Mouse (Mus musculus) limb, embryonic 13.5 days (tissue): Measurements from ENCODE around the gene Scin. TPM values are rescaled to one million over a fixed set of nuclear protein-coding genes. Genes with fewer than 3 reads are reported as not detected.
"Not testable (repeated sequence)": the region's sequence is repeated elsewhere in the genome, so short reads cannot be mapped to it uniquely, and the experiment has no call there.

ENCODE experiments used
- ATAC-seq: fragments of 200-750 bp; cut with Nextera tagmentation; 2 replicates; pipeline ENCODE4 v1.8.0; 2017; ENCODE audit warnings: low read depth, moderate number of reproducible peaks, moderate TSS enrichment; ENCODE audit not compliant: low FRiP score
- H3K27ac ChIP-seq: fragments of 300-500 bp; sonication (generic); 2 replicates; pipeline ENCODE4 v1.5.1; 2015; ENCODE audit warnings: inconsistent platforms, mild to moderate bottlenecking, moderate library complexity
- H3K27me3 ChIP-seq: fragments of 300-500 bp; sonication (generic); 2 replicates; pipeline ENCODE4 v1.6.1; 2015; ENCODE audit warnings: mild to moderate bottlenecking, inconsistent platforms
- H3K36me3 ChIP-seq: fragments of 300-500 bp; sonication (generic); 2 replicates; pipeline ENCODE4 v1.6.1; 2015; ENCODE audit warnings: inconsistent platforms, mild to moderate bottlenecking, moderate library complexity
- H3K4me1 ChIP-seq: fragments of 300-500 bp; sonication (generic); 2 replicates; pipeline ENCODE4 v1.6.1; 2015; ENCODE audit warnings: inconsistent platforms
- H3K4me2 ChIP-seq: fragments of 300-500 bp; sonication (generic); replicated peaks from 2 replicates; pipeline ENCODE4 v1.6.1; 2015; ENCODE audit warnings: inconsistent platforms, mild to moderate bottlenecking, moderate library complexity
- H3K4me3 ChIP-seq: fragments of 300-500 bp; sonication (generic); 2 replicates; pipeline ENCODE4 v1.5.1; 2015; ENCODE audit warnings: moderate library complexity, mild to moderate bottlenecking, inconsistent platforms
- H3K9ac ChIP-seq: fragments of 300-500 bp; sonication (generic); 2 replicates; pipeline ENCODE4 v1.6.1; 2015; ENCODE audit warnings: mild to moderate bottlenecking, inconsistent platforms
- H3K9me3 ChIP-seq: fragments of 300-500 bp; sonication (generic); 2 replicates; pipeline ENCODE4 v1.6.1; 2016; ENCODE audit warnings: inconsistent platforms
- WGBS: fragments of 180-500 bp; shearing (Covaris S2); methylation state at CpG from one replicate; pipeline ENCODE4 v1.1.7; 2015; 5-methylcytosine and 5-hydroxymethylcytosine counted together
- polyA plus RNA-seq: library from polyadenylated mRNA; unstranded; fragments of >200 nt; fragmentation: Nextera tagmentation; extraction: Ambion mirVana; gene quantifications from 2 replicates; pipeline ENCODE4 v1.2.1, GENCODE M21; 2015

Gene Scin
- 10.0 and 12.3 TPM in 2 replicates for polyA plus RNA-seq

GRCm38 (mm10) chr12:40133573-40134271, at the start of gene Scin:
Scin (minus strand) TSS chr12:40134228.
- under 1% methylated on average over 39 of the region's 39 CpGs for WGBS
- 0 out of 2 replicates have a peak within 1 kb of the TSS, but pooled peaks have one; percentile 6 for H3K27ac ChIP-seq
- H3K4me2 ChIP-seq = peak within 1 kb of the TSS; percentile 88
- peak within 1 kb of the TSS; percentile 63 for H3K9ac ChIP-seq
- peak within 1 kb of the TSS; percentile 52 for H3K4me3 ChIP-seq
- no peaks in the 10 kb centered on the region for H3K36me3 ChIP-seq
- no peaks in the 10 kb centered on the region for H3K9me3 ChIP-seq
- H3K27me3 ChIP-seq = peaks cover 31% of the 10 kb centered on the region
- ATAC-seq = peak; percentile 48; the same call in 1 of the 2 replicates
- H3K4me1 ChIP-seq = peaks cover 15% of the 10 kb centered on the region; the same call in 1 of the 2 replicates

- H3K4me1 ChIP-seq = no peaks in the 10 kb centered on the region
- 59% methylated on average over 6 of the region's 6 CpGs for whole genome bisulfite sequencing
- 0 out of 2 replicates have a peak, but pooled peaks cover 9% of the 10 kb centered on the region for H3K9me3 ChIP-seq
- H3K36me3 ChIP-seq = no peaks in the 10 kb centered on the region
- H3K27ac ChIP-seq = no peak overlapping the region
- H3K9ac ChIP-seq = no peak overlapping the region
- no peak overlapping the region for H3K4me2 ChIP-seq
- H3K27me3 ChIP-seq = no peaks in the 10 kb centered on the region
- ATAC-seq = no peak
- no peak overlapping the region for H3K4me3 ChIP-seq
Measured at GRCm38 (mm10) chr12:40177089-40177488, 43.1 kb upstream of the Scin start.

DNA sequence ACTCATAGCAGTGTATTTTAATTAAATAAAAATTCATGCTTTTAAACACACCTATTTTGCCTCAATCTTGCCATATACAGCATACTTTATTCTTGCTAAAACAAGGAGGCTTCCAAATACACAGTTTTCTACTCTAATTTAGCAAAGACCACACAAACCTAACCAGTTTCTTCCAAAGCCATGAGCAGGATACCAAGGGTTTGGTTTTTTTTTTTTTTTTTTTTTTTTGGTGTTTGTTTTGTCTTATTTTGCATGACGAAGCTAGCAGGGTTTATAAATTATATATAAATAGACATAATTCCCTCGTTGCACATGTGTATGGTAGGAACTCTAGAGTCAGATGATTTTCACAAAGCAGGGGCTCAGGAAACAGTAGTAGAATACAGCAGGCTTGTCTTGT, 42.1 kb upstream of the Scin start:
- WGBS = 85% methylated on average over 2 of the region's 2 CpGs
- no peak overlapping the region for H3K4me2 ChIP-seq
- H3K9me3 ChIP-seq = 0 out of 2 replicates have a peak, but pooled peaks cover 7% of the 10 kb centered on the region
- no peak for ATAC-seq
- no peak overlapping the region for H3K27ac ChIP-seq
- no peaks in the 10 kb centered on the region for H3K36me3 ChIP-seq
- H3K27me3 ChIP-seq = no peaks in the 10 kb centered on the region
- no peak overlapping the region for H3K9ac ChIP-seq
- H3K4me1 ChIP-seq = no peaks in the 10 kb centered on the region
- H3K4me3 ChIP-seq = no peak overlapping the region

- H3K4me3 ChIP-seq, H3K27me3 ChIP-seq, H3K9me3 ChIP-seq, H3K9ac ChIP-seq, H3K36me3 ChIP-seq, H3K4me2 ChIP-seq, ATAC-seq, H3K27ac ChIP-seq, H3K4me1 ChIP-seq: not testable (repeated sequence)
- 57% methylated on average over 1 of the region's 1 CpGs for WGBS
Measured at GRCm38 (mm10) chr12:40175171-40175570, 41.1 kb upstream of the Scin start.

DNA sequence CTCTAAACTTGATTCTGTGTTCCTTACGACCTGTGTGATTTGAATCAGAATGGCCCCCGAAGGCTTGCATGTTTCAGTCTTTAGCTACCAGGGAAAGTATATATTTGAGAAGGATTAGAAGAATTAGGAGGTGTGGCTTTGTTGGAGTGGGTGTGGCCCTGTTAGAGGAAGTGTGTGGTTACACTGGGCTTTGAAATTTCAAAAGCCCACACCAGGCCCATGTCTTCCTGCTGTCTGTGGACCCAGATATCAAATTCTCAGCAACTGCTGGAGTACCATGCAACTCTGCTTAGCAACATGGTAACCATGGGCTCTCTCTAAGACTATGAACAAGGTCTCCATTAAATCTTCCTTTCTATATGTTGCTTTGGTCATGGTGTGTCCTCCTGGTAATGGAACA, 37.6 kb upstream of the Scin start:
- no peaks in the 10 kb centered on the region for H3K9me3 ChIP-seq
- no peaks in the 10 kb centered on the region for H3K4me1 ChIP-seq
- H3K9ac ChIP-seq = no peak overlapping the region
- H3K27ac ChIP-seq = no peak overlapping the region
- H3K4me2 ChIP-seq = no peak overlapping the region
- no peaks in the 10 kb centered on the region for H3K36me3 ChIP-seq
- no peak overlapping the region for H3K4me3 ChIP-seq
- ATAC-seq = no peak
- H3K27me3 ChIP-seq = no peaks in the 10 kb centered on the region
- WGBS = 90% methylated on average over 2 of the region's 2 CpGs

DNA sequence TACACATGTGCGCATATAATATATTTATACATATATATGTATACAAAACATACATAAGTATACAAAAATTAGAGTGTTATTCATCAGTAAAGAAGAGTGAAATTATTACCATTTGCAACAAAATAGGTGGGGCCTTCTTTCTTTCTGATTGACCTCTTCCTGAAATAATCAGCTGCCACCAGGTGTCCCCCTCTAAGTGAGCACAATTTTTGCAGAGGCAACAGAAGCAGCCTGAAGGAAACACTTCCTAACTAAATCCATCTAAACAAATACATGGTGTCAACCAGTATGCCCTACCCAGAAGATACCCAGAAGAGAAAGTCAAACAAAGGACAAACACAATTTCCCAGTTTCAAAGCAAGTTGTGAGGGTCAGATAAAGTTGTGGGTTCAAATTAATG, 35.6 kb upstream of the Scin start:
- H3K27me3 ChIP-seq = no peaks in the 10 kb centered on the region
- H3K9ac ChIP-seq = no peak overlapping the region
- ATAC-seq = no peak
- no peaks in the 10 kb centered on the region for H3K36me3 ChIP-seq
- no peaks in the 10 kb centered on the region for H3K4me1 ChIP-seq
- no peak overlapping the region for H3K4me3 ChIP-seq
- H3K4me2 ChIP-seq = no peak overlapping the region
- 97% methylated on average over 1 of the region's 1 CpGs for WGBS
- no peak overlapping the region for H3K27ac ChIP-seq
- H3K9me3 ChIP-seq = no peaks in the 10 kb centered on the region

DNA sequence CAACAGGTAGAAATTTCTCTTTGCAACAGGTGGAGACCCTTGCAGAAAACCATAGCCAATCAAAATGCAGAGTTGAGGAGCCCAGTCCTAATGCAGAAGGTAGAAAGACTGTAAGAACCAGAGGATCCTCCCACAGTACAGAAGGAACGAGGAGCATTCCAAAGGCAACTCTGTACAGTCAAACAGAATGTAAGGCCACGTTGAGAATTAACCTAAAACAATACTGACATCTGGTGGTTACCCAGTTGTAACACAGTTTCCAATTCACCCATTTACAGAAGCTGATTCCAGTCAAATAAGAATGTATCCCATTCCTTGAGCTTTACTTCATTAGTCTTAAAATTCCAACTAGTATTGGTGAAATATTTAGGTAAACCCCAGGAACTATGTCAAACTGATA, 30.6 kb upstream of the Scin start:
- Histone ChIP-seq H3K27me3 (no peaks in the 10 kb centered on the region), H3K9ac (no peak overlapping the region), H3K36me3 (no peaks in the 10 kb centered on the region), H3K4me1 (no peaks in the 10 kb centered on the region), H3K27ac (no peak overlapping the region), H3K4me3 (no peak overlapping the region), H3K4me2 (no peak overlapping the region), H3K9me3 (no peaks in the 10 kb centered on the region)
- 0 out of 2 replicates have a peak, but pooled peaks have one; percentile 36 for ATAC-seq
- WGBS = 3% methylated on average over 2 of the region's 2 CpGs

GRCm38 (mm10) chr12:40160777-40161176, 26.7 kb upstream of the Scin start:
- no peaks in the 10 kb centered on the region for H3K36me3 ChIP-seq
- no peak overlapping the region for H3K4me3 ChIP-seq
- H3K9me3 ChIP-seq = no peaks in the 10 kb centered on the region
- H3K4me2 ChIP-seq = no peak overlapping the region
- H3K9ac ChIP-seq = no peak overlapping the region
- no peak for ATAC-seq
- no peak overlapping the region for H3K27ac ChIP-seq
- 73% methylated on average over 2 of the region's 2 CpGs for WGBS
- H3K27me3 ChIP-seq = no peaks in the 10 kb centered on the region
- no peaks in the 10 kb centered on the region for H3K4me1 ChIP-seq

DNA sequence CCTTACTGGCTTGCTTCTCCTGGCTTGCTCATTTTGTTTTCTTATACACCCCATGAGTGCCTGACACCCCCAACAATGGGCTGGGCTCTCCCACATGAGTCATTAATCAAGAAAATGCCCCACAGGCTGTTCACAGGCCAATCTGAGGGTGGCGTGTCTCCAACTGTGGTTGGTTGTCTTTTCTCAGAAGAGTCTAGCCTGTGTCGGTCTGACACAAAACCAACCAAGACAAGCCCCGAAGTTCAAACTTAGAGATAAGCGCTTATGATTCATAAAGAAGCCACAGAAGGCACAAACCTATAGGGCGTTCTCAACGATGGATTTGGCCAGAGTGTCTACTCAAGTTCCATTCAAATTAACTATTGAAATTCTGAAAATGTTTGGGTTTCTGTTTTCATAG, 20.2 kb upstream of the Scin start:
- Histone ChIP-seq H3K4me2 (no peak overlapping the region), H3K27me3 (no peaks in the 10 kb centered on the region), H3K9me3 (no peaks in the 10 kb centered on the region), H3K4me3 (no peak overlapping the region), H3K4me1 (no peaks in the 10 kb centered on the region), H3K9ac (no peak overlapping the region), H3K27ac (no peak overlapping the region), H3K36me3 (no peaks in the 10 kb centered on the region)
- WGBS = 91% methylated on average over 6 of the region's 6 CpGs
- ATAC-seq = no peak

GRCm38 (mm10) chr12:40152353-40153069, 18.5 kb upstream of the Scin start:
- 73% methylated on average over 8 of the region's 8 CpGs for WGBS

GRCm38 (mm10) chr12:40147319-40147718, 13.3 kb upstream of the Scin start:
- ATAC-seq = no peak
- 81% methylated on average over 4 of the region's 4 CpGs for WGBS
- no peaks in the 10 kb centered on the region for H3K4me1 ChIP-seq
- H3K4me3 ChIP-seq = no peak overlapping the region
- H3K9ac ChIP-seq = no peak overlapping the region
- H3K27ac ChIP-seq = no peak overlapping the region
- H3K36me3 ChIP-seq = no peaks in the 10 kb centered on the region
- no peak overlapping the region for H3K4me2 ChIP-seq
- H3K9me3 ChIP-seq = no peaks in the 10 kb centered on the region
- no peaks in the 10 kb centered on the region for H3K27me3 ChIP-seq

More at GRCm38 (mm10) chr12:40152353-40153069, 18.5 kb upstream of the Scin start:
- H3K27me3 ChIP-seq = no peaks in the 10 kb centered on the region
- no peak overlapping the region for H3K9ac ChIP-seq
- H3K4me3 ChIP-seq = no peak overlapping the region
- no peaks in the 10 kb centered on the region for H3K9me3 ChIP-seq
- ATAC-seq = no peak
- no peaks in the 10 kb centered on the region for H3K36me3 ChIP-seq
- no peaks in the 10 kb centered on the region for H3K4me1 ChIP-seq
- no peak overlapping the region for H3K27ac ChIP-seq
- no peak overlapping the region for H3K4me2 ChIP-seq

DNA sequence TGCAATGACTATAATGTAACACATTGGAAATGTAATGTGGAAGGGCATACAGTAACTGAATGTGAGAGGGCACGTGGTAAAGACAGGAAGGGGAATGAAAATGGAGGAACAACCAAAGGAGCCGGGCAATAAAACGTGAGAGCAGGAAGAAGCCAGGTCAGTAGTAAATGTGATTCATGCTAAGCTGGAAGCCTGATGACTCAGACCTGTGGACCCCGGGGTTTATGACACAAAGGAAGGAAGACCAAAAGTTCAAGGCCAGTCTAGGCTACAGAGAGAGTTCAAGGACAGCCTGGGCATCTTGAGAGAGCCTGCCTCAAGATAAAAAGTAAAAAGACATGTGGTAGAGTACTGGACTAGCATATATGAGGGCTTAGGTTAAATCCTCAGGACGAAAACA, 12.5 kb upstream of the Scin start:
- H3K9me3 ChIP-seq = no peaks in the 10 kb centered on the region
- no peak for ATAC-seq
- no peak overlapping the region for H3K4me3 ChIP-seq
- no peak overlapping the region for H3K9ac ChIP-seq
- 70% methylated on average over 5 of the region's 5 CpGs for WGBS
- no peaks in the 10 kb centered on the region for H3K27me3 ChIP-seq
- H3K4me1 ChIP-seq = no peaks in the 10 kb centered on the region
- H3K27ac ChIP-seq = no peak overlapping the region
- H3K4me2 ChIP-seq = no peak overlapping the region
- no peaks in the 10 kb centered on the region for H3K36me3 ChIP-seq
